Mouse (Mus musculus) WW6 (cell line): ENCODE measurements around the gene Hspbap1.

Source experiments
- DNase-seq: peaks from one replicate; pipeline ENCODE4 v3.0.0-alpha.2; 2013; ENCODE audit warnings: low read depth, low spot score

The Hspbap1 gene

DNA sequence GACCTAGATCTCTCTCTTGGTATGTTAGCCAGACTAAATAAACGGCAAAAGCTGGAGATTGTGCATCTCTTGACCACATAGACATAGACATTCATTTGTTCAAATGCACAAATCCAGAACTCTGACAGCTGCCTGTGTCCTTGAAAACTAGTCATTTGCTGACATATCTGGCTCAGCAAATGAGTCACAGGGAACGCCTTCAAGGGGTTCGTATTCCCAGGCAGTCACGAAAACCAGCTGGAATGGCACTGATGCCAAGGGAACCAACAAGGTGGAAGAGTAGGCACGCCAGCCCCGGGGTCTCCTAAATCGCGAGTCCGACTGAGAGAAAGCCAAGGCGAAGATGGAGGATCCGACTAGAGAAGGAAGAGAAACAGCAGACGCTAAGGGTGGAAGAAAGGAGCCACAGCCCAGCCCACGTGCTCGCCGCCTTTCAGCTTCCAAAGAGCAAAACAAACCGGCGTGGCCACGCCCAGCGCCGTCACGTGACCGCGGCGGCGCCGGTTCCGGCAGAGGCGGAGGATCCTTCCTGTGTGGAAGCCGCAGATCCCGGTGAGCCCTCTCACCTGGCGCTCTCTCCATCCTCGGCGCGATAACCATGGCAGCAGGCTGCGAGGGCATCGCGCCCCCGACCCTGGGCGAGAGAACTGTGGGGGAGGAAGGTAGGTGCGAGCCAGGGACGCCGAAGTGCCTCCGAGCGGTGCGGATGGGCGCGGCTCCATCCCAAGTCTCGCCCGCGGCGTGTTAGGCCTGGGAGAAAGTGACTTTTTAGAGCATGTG, at the start of gene Hspbap1:
TSS of gene Hspbap1 (plus strand) at position 498 of the 780 bp plus-strand sequence.
- peak; percentile 80 for DNase-seq

- no peak for DNase-seq
Observed at GRCm38 (mm10) chr16:35724561-35724960, 45.6 kb upstream of the Hspbap1 start.

DNA sequence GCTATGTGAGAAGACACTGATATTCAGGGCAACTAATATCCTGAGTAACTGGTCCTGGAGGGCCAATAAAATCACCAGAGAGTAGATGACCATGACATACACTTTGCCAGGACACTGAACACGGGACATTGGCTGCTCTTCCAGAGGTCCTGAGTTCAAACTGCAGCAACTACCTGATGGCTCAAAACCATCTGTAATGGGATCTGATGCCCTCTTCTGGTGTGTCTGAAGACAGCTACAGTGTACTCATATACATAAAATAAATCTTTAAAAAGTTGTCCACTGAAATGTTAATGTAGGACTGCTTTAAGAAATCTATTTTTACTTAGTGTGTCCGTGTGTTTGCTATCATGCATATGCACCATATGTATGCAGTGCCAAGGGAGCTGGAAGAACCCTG, 43.6 kb upstream of the Hspbap1 start:
- no peak for DNase-seq

GRCm38 (mm10) chr16:35729151-35729738, 40.9 kb upstream of the Hspbap1 start:
- no peak for DNase-seq

- DNase-seq, result no peak
Observed at GRCm38 (mm10) chr16:35732096-35732495, 38.1 kb upstream of the Hspbap1 start.

DNA sequence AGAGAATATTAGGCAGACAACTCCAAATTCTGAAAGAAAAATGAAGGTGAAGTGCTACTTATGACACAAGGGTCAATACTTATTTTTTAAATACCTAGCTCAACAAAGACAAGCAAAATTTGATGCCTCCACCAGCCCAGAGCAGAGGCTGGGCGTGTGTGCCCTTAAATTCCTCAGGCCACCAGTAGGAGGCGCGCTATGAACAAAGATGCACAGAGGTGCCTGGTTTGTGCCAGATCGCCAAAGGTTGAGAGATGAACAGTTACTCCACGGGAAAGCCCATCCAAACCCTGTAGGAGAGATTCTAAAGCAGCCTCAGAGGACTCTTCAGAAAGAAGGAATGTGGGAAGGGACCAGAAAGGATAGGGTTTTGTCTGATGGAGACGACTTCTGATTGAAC, 36.1 kb upstream of the Hspbap1 start:
- DNase-seq, result peak; percentile 46

GRCm38 (mm10) chr16:35738096-35738767, 31.9 kb upstream of the Hspbap1 start:
- DNase-seq, result no peak

DNA sequence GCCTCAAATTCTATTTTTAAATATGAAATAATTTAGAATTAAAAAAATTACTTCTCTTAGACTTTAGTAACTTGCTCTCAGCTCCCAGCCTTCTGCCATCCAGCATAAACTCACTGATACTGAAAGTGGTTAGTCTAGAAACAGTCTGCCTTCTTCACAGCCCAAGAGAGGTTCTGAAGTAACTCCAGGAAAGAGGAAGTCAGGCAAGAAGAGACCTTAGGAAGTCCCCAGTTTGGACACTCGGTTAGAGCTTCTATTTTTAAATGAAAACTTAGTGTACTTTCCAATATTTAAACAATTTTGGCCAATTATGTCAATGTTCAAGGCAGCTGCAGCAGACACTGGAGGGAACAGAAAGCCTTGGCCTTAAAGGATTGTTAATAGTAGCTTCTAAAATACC, 30.6 kb upstream of the Hspbap1 start:
- no peak for DNase-seq

DNA sequence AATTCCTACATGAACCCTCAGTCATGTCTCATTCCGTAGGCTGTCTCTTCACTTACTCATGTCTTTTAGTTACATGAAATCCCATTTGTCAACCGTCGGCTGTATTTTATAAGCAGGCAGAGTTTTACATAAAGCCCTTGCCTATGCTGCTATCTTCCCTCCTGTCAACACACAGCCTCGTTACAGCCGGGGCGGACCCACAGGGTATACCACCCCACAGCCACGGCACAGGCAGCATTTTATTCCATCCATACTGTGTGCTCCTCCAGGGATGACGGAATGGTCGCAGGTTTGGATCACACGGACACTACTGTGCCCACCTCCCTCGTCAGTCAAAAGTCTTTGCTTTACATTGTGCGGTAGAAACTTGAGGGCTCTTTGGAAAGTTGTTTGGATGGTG, 29.8 kb upstream of the Hspbap1 start:
- DNase-seq, result no peak

- no peak for DNase-seq
Observed at GRCm38 (mm10) chr16:35740943-35741342, 29.2 kb upstream of the Hspbap1 start.

GRCm38 (mm10) chr16:35741621-35742020, 28.6 kb upstream of the Hspbap1 start:
- DNase-seq, result no peak

GRCm38 (mm10) chr16:35742251-35742937, 27.8 kb upstream of the Hspbap1 start:
- DNase-seq, result no peak

DNA sequence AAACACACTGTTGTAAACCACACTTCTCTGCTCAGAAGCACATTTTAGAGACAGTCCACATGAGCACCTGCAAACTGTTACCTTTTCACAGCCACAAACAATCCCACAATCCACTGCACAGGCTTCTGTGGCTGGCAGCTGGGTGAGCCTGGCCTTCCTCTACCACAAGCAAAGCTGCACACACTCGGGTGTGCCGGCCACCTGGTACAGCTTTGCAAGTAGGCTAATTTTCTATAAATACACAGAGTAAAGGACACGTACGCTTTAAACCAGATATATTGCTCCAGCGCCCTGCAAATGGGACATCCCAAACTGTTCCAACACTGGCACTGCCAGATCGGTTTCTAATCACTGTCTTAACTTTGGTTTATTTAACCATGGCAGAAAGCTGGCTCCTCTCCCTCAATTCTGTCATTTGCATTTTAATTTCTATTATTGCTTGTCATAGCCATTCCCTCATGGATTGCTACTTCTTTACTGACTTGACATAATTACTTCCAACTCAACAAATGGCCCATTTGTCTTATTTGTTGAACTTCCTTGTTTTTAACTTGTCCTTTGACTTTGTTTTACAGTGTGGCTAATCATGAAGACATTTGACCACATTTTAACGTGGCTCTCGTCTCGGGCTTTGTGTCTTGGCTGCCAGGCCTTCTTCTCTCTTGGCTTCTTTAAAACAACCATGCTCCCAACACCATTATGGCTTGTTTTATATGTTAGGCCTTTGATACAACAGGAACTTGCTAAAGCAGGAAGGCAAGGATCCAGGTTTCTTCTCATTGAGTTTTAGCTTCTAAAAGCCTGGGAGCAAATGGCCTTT, 22.5 kb upstream of the Hspbap1 start:
- no peak for DNase-seq

- no peak for DNase-seq
Observed at GRCm38 (mm10) chr16:35748237-35748603, 22.0 kb upstream of the Hspbap1 start.

- no peak for DNase-seq
Observed at GRCm38 (mm10) chr16:35749385-35749784, 20.8 kb upstream of the Hspbap1 start.

DNA sequence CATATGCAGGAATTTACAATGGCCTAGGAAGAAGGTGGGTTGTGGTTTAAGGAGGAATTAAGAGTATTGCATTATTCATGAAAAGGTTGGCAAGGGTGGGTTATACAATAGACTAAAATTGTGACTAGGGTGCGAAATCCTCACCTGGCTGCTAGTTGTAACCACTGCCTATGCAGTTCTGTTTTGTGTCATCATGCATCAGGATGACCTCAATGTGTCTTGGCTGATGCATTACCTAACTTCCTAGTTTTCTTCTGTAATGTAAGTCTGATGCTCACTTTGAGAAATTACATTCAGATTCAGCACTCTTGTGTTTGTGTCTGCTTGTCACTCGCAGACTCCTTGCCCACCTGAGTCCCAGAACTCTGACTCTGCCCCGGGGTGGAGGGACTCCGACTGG, 18.3 kb upstream of the Hspbap1 start:
- DNase-seq, result no peak

DNA sequence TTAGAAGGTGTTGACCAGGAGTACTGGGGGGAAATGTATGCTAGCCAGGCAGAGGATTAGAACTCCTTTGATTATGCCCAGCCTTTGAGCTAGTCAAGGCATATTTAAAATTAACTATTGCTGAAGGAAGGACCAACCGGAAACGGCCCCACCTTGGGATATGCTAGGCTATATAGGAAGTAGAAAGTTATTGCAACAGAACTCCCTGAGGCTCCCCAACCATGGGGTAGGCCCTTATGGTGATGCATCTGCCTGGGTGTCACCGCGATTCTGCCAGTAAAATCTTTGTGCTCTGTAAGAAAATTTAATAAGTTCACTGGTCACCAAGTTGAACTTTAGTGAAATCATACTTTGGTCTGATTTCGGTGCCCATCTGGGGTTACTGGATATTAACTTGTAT, 16.2 kb upstream of the Hspbap1 start:
- no peak for DNase-seq

GRCm38 (mm10) chr16:35755502-35756334, 14.5 kb upstream of the Hspbap1 start:
- no peak for DNase-seq

DNA sequence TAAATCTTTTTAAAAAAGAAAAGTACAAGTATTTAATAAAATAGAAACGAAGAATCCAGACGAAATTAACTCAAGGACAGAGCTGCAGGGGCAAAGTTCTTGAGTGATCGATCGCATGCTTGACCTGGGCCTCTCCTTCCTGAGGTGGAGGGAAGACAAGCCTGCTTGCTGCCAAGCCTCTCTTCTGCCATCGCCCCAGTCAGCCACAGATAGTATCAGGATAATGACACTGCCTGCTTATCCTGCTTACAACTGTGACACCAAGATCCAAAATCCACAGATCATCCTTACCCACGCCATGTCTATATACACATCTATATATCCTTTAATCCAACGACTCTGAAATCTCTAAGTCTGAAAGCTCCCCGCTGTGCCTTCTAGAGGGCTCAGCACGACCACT, 13.5 kb upstream of the Hspbap1 start:
- DNase-seq, result no peak

- DNase-seq, result no peak
Observed at GRCm38 (mm10) chr16:35759401-35759800, 10.8 kb upstream of the Hspbap1 start.
